Mouse (Mus musculus): ENCODE measurements around the gene Vill.

Gene Vill

DNA sequence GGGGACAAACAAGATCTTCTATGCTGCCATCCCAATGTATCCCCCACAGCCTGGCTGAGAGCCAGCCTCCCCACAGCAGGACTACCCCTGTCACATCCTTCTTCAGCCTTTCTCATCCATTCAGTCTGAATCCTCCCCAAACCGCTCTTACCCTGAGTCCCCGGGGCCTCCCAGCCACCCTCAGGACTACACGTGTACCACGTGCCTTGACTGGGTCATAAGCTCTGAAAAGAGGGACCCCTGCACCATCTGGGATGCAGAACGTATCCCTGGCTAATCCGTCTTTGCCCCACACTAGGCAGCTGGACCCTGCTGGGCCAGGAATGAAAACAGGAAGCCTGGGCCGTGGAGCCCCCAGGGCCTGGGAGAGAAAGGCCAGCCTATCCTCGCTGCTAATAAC, 29.5 kb downstream of the Vill start:
- peak; percentile 61 for DNase-seq

DNA sequence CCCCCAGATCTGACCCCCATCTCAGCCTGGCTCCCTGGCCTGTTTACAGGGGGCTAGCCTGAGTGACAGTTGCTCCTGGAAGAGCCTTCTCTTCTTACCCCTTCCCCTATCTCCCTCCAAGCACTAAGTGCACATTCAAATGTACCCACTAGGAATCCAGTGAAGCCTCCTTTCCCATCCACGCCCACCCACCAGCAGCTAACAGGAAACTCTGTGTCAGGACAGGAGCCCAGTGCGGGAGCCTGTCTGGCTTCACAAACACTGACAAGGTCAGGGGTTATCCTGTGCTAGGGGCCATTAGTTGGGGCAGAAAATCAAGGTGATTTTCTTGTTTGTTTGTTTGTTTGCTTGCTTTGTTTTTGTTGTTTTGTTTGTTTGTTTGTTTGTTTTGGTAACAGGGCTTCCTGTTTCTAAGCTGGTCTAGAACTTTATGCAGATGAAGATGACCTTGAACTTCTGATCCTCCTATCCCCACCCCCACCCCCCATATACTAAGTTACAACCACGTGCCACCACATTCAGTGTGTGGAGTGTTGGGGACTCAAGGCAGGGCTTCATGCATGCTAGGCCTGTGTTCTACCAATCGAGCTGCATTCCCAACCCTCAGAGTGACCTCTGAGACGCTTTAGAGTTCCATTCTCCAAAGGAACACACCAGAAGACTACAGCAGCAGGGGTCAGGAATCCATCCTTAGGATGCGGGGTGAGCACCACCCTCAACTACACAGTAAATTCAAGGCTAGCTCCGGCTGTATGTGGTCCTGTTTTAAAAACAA, 30.3 kb downstream of the Vill start:
- no peak for DNase-seq

DNA sequence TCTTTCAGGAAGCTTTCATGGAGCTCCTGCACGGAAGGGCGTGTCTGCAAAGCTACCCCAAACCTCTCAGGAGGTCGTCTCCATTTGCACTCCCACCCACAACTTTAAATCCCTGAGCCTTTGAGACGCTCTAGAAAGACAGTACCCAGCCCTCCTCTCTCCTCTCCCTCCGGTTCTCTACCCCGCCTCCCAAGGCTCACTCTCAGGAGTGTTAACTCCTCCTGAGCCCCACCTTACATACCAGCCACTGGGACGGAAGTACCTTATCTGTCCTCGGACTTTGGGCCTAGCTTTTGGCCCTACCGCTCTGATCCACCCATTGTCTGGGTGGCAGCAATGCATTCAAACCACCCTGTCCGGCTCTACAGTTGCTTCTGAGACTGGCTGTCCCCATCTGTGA, 31.4 kb downstream of the Vill start:
- no peak for DNase-seq

DNA sequence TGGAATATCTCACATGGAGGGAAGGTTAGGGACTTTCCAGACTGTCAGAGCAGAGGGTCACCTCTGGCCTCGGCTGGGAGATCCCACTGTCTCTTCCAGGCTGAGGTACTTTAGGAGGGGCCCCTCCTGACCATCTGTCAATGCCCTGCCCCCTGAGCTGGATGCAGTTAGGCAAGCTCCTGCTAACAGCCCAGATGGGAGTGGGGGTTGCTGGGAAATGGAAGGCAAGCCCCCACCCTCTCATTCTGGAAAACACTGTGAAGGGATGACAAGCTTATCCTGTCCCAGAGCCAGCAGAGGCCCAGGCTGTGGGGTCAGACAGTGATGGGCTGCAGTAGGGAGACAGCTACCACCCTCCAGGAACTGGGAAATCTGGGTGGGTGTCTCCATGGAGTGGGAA, 33.9 kb downstream of the Vill start:
- DNase-seq = no peak

DNA sequence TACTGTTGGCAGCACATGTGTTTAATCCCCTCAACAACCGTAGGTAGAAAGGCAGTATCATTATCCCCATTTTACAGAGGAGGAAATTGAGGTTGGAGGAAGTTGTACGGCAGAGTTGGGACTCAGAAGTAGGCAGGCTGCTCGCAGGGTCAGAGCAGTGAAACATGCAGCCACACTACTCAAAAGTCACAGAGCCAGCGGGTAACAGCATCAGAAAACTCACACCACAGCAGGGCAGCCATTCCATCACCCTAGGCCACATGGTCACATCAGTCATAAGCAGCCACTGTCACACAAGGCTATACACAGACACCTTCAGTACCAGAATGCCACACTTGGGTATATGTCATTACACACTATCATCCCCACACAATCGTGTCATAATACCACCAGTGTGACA, 34.7 kb downstream of the Vill start:
- no peak for DNase-seq

DNA sequence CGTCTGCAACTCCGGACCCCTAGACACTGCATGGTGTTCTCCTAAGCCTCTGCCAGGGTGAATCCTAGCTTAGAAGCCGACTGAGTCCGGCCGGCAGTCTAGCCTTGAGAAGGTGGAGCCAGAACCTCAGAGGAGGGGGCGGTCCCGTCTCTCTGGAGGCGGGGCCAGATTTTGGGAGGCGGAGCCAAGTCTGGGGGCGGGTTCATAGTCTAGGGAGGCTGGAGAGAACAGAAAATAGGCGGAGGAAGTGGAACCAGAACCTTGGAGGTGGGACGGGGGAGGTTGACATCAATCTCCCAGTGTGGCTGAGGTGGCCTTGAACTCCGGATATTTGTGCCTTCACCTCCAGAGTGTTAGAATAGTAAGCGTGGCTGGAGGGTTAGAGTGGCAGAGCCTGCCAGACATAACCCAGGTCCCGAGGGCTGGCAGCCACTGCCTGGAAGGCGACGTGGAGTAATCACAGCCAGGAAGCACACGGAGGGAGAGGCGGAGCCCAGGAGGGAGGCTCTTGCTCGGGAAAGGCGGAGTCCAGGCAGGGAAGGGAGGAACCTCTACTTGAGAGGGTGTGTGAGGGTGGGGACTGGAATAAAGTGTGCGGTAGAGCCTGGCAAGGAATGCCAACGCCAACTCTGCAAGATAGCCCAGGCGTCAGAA, 35.7 kb downstream of the Vill start:
- peak; percentile 89 for DNase-seq

DNA sequence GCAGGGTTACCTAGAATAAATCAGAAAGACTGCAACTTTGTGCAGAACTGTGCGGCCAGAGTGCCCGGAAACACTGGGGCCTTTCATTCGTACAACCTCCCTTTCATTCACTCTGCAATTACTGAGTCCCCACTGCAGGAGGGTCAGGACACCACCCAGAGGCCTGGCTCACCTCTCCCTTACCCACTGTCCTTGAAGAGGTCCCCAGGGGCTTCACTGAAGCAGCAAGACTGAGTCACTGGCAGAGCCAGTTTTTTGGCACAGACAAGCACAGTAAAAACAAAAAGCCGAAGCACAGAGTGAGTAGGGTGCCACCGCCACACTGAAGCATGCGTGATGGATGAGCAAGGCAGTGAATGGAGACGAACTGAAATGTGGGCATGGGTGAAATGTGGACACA, 36.9 kb downstream of the Vill start:
- DNase-seq = no peak

DNA sequence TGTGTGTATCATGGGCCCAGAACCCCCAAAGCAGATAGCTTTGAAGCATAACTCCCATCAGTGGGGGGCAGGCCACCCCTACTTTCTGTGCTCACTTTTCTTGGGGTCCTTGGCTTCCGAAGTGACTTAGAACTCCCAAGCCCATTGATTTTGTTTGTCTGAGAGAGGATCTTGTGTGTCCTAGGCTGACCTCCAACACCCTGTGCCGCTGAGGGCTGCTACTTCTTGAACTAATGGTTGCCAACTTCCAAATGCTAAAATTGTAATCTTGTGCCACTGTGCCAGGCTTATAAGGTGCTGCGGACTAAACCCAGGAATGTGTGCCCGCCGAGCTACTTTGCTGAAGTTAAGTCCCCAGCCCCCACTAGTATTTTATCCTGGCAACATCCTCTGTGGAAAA, 37.9 kb downstream of the Vill start:
- DNase-seq = no peak

DNA sequence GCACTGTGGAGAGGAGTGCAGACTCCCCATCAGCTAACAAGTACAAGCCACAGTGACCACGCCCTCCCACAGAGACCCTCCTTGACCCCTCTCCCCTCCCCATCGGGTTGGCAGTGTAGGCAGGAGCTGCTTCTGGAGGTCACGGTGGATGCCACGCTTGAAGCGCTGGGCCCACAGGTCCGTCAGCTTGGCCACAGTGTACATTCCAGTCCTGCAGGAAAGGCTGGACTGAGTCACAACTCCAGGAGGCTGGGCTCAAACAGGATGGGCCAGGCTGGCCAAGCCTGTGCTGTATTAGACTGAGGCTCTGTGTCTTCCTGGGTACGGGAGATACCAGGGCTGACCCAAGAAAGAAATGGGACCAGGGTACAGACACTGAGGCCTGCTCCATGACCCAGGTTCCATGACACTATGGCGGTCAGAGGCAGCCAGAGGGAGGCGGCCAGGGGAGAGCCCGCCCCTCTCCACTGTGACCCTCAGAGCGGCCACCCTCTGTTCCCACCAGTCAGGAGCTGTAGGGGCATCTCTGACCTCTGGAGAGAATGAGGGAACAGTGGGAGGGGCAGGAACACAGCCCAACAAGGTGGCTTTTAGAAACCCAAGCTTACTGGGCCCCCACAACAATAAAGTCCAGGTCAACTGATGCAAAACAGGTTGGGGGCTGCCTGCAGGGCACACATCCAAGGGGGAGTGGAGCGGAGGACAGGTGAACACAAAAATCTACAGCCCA, 39.2 kb downstream of the Vill start:
- no peak for DNase-seq

DNA sequence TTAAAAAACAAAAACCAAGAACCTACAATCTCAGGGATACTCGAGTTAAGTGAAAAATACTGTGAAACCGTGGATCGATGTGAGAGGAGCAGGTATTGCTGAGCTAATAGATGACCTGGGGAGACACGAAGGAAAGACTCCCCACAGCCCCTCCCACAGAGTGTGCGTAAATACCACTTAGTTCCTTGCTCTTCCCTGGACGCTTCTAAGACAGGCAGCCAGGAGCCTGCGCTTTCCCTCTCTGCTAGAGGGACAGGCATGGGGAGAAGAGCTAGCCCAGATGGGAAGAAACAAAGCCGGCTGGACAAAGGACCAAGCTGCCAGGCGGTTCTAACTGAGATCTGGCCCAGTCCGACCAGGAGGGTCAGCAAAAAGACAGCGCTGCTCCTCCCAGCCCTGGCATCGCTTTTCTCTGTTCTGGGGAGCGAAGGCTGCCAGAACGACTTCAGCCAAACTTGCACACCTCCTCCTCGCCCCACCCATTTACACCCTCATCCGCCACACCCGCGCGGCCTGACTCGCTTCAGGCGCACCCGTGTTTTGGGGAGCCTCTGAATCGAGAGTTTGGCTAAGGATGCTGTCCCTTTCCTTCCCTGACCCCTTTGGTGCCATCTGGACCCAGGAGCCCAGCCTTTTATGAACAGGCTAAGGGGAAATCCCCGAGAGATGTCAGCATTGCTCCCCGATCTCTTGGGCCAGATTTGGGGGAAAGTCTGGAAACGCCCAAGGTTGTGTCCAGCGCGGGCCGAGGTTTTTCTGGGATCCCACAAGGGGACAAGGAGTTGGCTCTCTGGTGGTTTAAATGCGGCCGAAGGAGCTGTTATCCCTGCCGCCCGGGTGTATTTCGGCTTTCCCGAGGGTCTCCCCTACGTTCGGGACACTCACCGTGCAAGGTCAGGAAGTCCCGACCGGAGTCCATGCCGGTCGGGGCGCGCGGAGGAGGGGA, 40.2 kb downstream of the Vill start:
- DNase-seq = peak; percentile 38

DNA sequence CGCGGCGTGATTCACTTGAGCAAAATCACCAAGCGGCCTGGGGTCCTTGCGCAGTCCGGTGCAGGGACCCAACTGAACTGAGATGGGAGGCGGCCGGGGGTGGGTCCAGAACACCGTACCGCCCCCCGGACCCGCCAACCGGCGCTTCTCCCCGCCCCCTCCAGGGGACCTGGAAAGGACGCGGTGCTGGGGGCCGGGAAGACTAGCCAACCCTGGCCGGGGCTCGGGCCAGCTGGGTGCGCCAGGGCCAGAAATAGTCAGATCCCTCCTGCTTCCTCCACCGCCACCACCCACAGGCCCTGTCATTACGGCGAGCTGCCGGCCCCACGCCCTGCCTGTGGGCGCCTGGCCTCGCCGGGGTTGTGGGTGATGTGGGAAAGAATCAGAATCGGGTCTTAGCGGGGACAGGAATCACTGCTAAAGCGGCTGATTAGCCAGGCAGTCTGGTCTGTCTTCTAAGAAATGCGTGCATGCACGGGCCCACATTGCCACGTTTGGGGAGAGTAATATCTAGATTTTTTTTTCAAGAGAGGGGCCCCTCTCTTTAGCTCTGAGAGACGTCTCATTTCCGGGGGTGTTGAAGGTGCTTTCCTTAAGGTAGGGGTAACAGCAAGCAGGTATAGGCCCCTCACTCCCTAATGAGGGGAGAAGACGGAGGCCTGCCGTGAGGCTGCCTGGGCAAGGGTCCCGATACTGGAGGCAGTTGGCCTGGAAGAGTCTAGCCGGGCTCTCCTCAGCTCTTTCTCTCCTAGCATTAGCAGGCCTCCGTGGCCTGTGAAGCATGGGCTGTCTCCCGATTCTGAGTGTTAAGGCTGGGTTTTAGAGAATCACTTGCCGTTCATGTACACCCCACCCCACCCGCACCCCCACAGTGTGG, 41.1 kb downstream of the Vill start, which contains the start of gene Plcd1:
Plcd1 (minus strand) TSS at position 84 of the 877 bp plus-strand sequence.
- peak; percentile 90 for DNase-seq

DNA sequence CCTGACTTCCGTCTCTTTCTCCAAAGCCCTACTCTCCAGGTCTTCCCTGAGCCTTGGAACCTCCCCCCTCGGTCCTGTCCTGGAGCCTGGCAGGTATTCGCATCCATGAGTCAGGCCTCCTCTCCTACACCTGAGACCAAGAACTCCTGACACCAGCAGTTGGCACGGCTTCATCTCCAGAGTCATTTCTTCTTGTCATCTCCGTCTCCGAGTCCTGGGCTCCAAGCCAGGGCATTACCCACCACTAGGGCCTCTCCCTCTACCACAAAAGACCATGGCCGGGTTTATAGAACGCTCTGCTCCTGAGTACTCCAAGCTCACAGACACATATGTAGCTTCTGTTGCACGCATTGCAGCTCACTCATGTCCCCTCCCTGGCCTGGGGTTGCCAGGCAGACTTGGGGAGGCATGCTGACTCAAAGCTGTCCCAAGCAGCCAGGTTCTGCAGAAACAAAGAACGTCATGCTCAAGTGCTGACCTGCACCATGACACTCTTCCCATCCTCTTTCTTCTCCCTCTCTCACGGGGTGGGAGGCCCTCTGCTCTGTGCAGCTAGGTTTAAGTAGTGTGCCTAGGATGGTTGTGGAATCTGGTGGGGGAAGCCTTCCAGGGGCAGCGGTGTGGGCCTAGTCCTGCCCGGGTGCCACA, 42.0 kb downstream of the Vill start:
- no peak for DNase-seq

DNA sequence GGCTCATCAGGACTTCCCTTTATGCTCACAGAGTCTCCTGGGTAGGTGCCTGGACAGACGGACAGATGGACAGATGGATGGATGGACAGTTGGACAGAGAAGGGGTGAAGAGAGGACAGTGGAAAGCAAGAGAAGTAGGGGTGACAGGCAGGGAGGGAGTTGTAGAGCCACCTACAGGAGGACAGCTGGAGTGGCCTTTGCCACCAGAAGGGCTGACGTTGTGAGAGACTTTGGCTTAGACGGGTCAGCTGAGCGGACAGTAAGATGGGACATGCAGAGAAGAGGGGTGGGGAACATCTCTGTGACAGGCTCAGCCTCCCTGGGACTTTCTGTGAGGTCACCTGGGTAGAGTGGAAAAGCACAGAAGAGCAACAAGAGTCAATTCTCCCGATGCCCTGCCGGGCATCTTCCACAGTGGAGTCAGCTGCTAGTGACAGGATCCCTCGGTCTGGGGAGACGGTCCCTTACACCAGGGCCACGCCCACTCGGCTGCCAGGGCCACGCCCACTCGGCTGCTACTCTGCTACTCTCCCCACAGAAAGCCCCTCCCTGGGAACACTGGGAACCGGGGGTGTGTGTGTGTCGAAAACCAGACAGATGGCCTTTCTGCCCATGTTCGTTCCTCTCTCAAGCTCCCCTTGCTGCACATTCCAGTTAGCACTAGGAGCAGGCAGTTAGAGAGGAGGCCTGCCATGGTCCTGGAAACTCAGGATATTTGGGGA, 47.8 kb downstream of the Vill start:
- DNase-seq = peak; percentile 66

DNA sequence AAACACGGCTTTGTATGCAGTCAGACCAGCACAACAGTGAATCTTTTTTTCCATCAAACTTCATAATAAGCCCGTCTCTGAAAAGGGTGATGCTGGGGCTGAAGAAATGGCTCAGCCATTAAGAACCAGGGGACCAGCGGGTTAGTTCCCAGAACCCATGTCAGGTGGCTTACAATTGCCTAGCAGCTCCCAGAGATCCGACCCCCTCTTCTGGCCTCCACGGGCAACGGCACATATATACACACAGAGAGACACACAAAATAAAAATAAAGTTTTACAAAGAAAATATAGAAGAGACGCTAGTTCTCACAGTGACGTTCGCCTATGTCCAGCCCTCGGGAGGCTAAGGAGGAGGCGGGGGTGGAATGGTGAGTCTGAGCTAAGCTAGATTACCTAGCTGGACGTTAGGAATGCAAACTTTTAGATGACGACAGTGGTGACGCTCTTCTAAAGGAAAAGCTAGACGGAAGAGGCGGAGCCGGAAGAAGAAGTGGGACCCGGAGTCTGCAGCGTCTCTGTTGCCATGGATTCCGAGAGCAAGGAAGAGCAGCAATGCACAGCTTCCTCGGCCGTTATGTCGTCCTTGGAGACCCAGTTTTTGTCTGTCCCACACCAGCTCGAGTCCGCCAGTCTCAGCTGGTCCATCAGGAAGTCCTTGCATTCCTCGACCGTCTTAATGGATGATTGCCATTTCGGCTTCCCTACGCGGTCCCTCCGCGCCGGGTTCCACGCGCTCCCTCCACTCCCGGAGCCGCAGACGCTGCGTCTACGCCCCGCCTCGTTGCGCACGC, 49.6 kb downstream of the Vill start, which contains the start of gene Dlec1:
Dlec1 (plus strand) TSS at position 487 of the 791 bp plus-strand sequence.
- peak; percentile 95 for DNase-seq

DNA sequence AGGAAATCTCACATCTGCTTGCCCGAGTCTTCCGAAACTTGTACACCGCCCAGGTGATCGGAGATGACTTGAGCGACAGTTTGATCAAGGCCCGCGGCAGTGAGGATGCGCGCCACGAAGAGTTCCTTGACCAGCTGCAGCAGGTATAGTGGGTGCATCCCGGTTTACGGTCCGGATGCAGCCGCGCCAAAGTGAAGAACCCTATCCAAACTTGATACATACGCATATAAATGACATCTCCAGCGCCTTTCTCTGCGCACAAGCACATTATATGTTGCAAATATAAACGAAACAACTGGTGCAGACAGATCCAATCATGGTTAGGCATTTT, 50.2 kb downstream of the Vill start:
- DNase-seq = no peak

DNA sequence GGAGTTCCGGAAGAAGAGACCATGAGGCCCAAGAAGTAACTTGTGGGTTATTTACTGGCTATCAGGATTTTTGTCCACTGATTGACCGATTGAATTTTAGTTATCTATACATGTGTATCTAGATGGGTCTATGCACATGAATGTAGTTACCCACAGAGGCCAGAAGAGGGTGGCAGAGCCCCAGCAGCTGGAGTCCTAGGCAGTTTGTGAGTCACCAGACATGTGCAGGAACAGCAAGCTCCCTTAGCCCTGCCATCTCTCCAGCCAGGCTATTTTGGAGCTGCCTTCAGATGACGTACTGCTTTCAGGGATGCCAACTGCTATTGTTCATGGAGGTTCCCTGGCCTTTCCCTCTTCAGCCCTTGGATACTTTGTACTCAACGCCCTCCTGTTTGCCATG, 55.0 kb downstream of the Vill start:
- DNase-seq = peak; percentile 42

DNA sequence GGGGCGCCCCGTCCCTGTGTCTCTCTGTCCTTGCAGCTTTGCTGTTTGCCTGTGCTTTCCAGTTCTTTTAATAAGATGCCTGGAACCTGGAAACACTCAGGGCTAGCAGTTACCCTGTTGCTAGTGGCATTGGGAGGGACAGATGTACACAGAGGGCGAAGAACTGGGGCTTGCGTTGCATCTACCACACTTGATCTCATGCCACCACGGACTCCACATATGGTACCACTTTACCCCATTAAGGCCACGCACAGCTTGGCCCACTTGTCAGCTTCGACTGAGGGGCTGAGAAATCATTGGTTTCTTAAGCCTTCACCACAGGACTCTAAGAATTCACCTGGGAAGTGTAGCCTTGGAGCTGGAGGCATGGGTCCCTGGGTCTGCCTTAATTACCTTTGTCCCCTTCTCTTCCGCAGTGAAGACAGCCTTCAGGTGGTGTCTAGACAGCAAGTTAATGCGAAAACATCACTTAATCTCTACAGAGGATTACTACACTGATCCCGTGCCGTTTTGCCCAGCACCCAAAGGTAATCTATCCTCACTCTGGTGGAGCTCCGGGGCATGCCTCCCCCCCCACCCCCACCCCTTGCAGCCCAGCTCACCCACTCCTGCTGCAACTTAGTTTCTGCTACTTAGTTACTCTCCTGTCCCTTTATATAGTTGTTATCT, 57.2 kb downstream of the Vill start:
- peak; percentile 32 for DNase-seq

DNA sequence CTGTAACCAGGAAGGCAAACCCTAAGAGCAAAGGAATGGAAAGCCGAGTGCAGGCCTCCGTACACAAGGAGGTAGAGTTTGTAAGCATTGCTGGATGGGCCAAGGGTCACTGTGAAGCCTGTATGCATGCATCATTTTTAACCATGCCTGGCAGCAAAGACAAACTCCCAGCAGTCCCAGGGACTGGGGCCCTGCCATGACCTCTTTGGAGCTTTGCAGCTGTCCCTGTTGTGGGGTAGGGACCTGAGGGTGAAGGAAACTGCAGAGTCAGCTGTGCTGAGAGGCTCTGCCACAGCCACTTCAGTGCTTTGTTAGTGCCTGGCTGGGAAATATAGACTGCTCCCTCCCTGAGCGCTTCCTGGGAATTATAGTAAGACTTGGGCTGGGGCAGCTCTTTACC, 58.1 kb downstream of the Vill start:
- peak; percentile 51 for DNase-seq

DNA sequence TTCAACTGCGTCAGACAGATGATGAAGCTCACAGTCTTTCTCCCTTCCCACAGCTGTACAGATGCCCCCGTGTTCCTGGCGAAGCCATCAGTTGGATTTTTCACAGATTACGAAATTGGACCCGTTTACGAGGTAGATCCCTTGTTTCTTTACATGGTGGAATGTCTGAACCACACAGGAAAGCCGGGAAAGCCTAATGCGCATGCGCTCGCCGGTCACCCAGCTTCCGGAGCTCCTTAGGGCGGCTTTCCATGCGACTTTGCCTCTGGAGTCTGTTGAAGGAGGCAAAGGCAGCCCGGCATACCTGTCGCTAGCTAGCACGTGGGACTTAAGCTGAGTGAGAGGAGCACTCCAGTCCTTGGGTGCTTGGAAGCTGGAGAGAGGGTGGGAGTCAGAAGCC, 62.3 kb downstream of the Vill start:
- DNase-seq = no peak

Data from embryo, embryonic 11 days (tissue).